Mouse (Mus musculus) spleen, adult 2 months (tissue): Measurements from ENCODE around the gene Nek7. TPM values are rescaled to one million over a fixed set of nuclear protein-coding genes. Genes with fewer than 3 reads are reported as not detected.
A peak's percentile ranks its signal among the peaks of the same experiment; 100 is the strongest.

ENCODE experiments used
- DNase-seq, 2 experiments: peaks; one replicate each; pipeline versions ENCODE4 v3.0.0 to v3.0.0-alpha.2; 2012 to 2021; ENCODE audit warnings: low spot score in 2 of 2, low read depth in 1 of 2
- H3K27ac ChIP-seq: fragments of 200-500 bp; 2 replicates; pipeline ENCODE4 v1.5.1; 2012; ENCODE audit warnings: low read length, inconsistent platforms; ENCODE audit not compliant: insufficient read depth
- H3K27me3 ChIP-seq: fragments of 200-500 bp; 2 replicates; pipeline ENCODE4 v1.6.1; 2012; ENCODE audit warnings: mild to moderate bottlenecking, moderate library complexity, low read length, inconsistent platforms; ENCODE audit not compliant: control insufficient read depth, insufficient read depth
- H3K36me3 ChIP-seq: fragments of 200-500 bp; 2 replicates; pipeline ENCODE4 v1.6.1; 2012; ENCODE audit warnings: mild to moderate bottlenecking, low read length, inconsistent platforms; ENCODE audit not compliant: control insufficient read depth, insufficient read depth
- H3K4me1 ChIP-seq: fragments of 200-500 bp; 2 replicates; pipeline ENCODE4 v1.6.1; 2011; ENCODE audit warnings: inconsistent platforms; ENCODE audit not compliant: control insufficient read depth, insufficient read depth, insufficient read length
- H3K4me3 ChIP-seq: fragments of 200-500 bp; 2 replicates; pipeline ENCODE4 v1.5.1; 2011; ENCODE audit warnings: mild to moderate bottlenecking, inconsistent platforms; ENCODE audit not compliant: insufficient read depth, insufficient read length; ENCODE audit errors: extremely low read depth
- CTCF ChIP-seq: fragments of 200-500 bp; IDR thresholded peaks from 2 replicates; pipeline ENCODE4 v1.5.1; 2011; ENCODE audit warnings: mild to moderate bottlenecking, inconsistent platforms; ENCODE audit not compliant: insufficient read depth, insufficient read length, insufficient replicate concordance; ENCODE audit errors: extremely low read depth
- POLR2A ChIP-seq: fragments of 200-500 bp; IDR thresholded peaks from 2 replicates; pipeline ENCODE4 v1.6.1; 2011; ENCODE audit warnings: low read depth, low read length, inconsistent platforms
- WGBS: fragments of 180-500 bp; shearing (Covaris S2); methylation state at CpG from one replicate; pipeline ENCODE4 v1.1.7; 2018; 5-methylcytosine and 5-hydroxymethylcytosine counted together
- polyA plus RNA-seq: library from polyadenylated mRNA; depleted of rRNA; stranded (reverse); fragments of >200 nt; gene quantifications from 2 replicates; pipeline ENCODE4 v1.2.3, GENCODE M21; 2012

Nek7 gene
- polyA plus RNA-seq, 1 experiment, result 6.5 TPM

GRCm38 (mm10) chr1:138541495-138542169 is 78.3 kb downstream of the Nek7 start:
- Histone ChIP-seq H3K4me3 (no peak overlapping the region), H3K27ac (peak overlapping the region; percentile 66), H3K36me3 (no peaks in the 10 kb centered on the region; the same call in none of the 2 replicates), H3K4me1 (peaks cover 11% of the 10 kb centered on the region), H3K27me3 (no peaks in the 10 kb centered on the region)
- peak in 1 of 2 experiments; percentile 30 for DNase-seq
- TF ChIP-seq POLR2A, result no peak
- TF ChIP-seq CTCF, result no peak
- WGBS, result 54% methylated on average over 8 of the region's 8 CpGs

DNA sequence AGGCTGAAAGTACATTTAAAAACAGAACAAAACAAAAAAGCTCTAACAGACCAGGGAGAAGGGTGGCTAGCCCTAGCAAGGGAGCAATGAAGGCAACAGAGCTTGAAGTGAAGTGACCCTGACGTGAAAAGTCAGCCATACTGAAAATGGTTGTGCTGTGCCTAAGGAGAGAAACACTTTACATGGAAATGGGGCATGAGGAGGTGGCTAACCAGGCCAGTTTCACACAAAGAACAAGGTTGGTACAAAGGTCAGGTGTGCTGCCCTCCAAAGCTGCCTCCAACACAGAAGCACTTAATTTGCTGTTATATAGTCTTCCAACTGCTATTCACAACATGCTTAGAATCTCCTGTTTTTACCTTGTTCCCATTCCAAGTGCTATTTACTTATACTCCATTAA is 80.2 kb downstream of the Nek7 start:
- H3K4me3 ChIP-seq, result no peak overlapping the region
- no peak overlapping the region for H3K27ac ChIP-seq
- WGBS, result 97% methylated on average over 1 of the region's 1 CpGs
- no peak for DNase-seq
- no peaks in the 10 kb centered on the region for H3K27me3 ChIP-seq
- H3K36me3 ChIP-seq, result no peaks in the 10 kb centered on the region; the same call in none of the 2 replicates
- TF ChIP-seq POLR2A (no peak), CTCF (no peak)
- H3K4me1 ChIP-seq, result peaks cover 11% of the 10 kb centered on the region

- Histone ChIP-seq H3K4me1 (peaks cover 11% of the 10 kb centered on the region), H3K27me3 (no peaks in the 10 kb centered on the region), H3K27ac (no peak overlapping the region), H3K36me3 (no peaks in the 10 kb centered on the region; the same call in none of the 2 replicates), H3K4me3 (no peak overlapping the region)
- TF ChIP-seq CTCF (no peak), POLR2A (no peak)
- no peak for DNase-seq
These were observed 81.7 kb downstream of the Nek7 start for GRCm38 (mm10) chr1:138538217-138538616.

- DNase-seq, result no peak
- WGBS, result 91% methylated on average over 16 of the region's 16 CpGs
- no peak for TF ChIP-seq CTCF
- no peak for TF ChIP-seq POLR2A
- Histone ChIP-seq H3K4me3 (no peak overlapping the region), H3K27ac (no peak overlapping the region), H3K36me3 (peaks cover 4% of the 10 kb centered on the region), H3K4me1 (peaks cover 2% of the 10 kb centered on the region), H3K27me3 (no peaks in the 10 kb centered on the region)
These were observed 84.0 kb downstream of the Nek7 start for GRCm38 (mm10) chr1:138535758-138536574.

DNA sequence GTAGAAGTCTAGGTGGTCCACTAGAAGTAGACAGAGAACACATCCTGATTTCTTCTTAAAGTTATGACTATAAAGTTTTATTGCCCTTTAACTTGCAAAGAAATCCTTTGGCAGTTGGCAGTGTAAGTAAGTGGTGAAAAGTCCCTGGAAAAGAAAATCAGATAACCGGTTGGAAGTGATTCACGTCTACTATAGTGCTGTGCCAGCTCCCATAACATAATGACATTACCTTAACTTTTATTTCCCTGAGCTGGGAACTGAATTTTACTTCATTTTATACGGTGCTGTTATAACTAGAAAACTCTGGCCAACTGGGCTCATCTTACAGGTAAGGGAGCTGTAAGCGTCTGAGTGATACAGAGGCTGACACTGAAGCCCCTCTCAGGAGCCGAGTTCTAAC is 89.3 kb downstream of the Nek7 start:
- Histone ChIP-seq H3K36me3 (peaks cover 7% of the 10 kb centered on the region), H3K27ac (no peak overlapping the region), H3K4me3 (no peak overlapping the region), H3K4me1 (no peaks in the 10 kb centered on the region), H3K27me3 (no peaks in the 10 kb centered on the region)
- DNase-seq, result no peak
- 94% methylated on average over 5 of the region's 5 CpGs for WGBS
- TF ChIP-seq POLR2A (no peak), CTCF (no peak)

GRCm38 (mm10) chr1:138523962-138524361 is 96.0 kb downstream of the Nek7 start:
- Histone ChIP-seq H3K4me3 (no peak overlapping the region), H3K36me3 (peaks cover 2% of the 10 kb centered on the region; the same call in 1 of the 2 replicates), H3K27me3 (no peaks in the 10 kb centered on the region), H3K4me1 (no peaks in the 10 kb centered on the region), H3K27ac (no peak overlapping the region)
- no peak for DNase-seq
- no peak for TF ChIP-seq CTCF
- no peak for TF ChIP-seq POLR2A
- 93% methylated on average over 6 of the region's 6 CpGs for WGBS
